Mouse (Mus musculus) C2C12 (cell line): Measurements from ENCODE around the gene Nfic.

Experiments
- CTCF ChIP-seq: IDR thresholded peaks from one replicate; pipeline ENCODE4 v1.5.1; 2011; ENCODE audit not compliant: control insufficient read depth, insufficient read depth, insufficient read length
- MYOD1 ChIP-seq: IDR thresholded peaks from one replicate; pipeline ENCODE4 v1.6.1; 2011; ENCODE audit warnings: low read depth; ENCODE audit not compliant: control insufficient read depth, insufficient read length

DNA sequence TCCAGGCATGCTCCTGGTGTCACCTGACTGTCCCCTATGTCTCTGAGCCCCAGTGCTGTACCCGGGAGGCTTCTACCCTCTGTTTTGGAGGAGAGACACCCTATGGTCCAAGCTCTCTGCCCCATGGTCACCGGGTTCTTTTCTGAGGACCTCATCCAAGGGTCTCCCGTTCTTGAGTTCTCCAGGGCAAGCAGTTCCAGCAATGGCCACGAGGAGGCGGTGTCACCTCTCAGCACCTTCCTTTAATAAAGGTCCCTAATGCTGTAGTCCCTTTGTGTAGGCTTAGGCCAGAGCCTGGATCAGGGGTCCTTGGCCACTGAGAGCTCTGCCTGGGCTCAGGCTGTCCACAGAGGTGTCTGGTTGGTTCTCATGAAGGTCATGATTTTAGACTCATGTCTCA, 60.3 kb downstream of the Nfic start:
- TF ChIP-seq CTCF (peak; percentile 67), MYOD1 (no peak)
